Mouse (Mus musculus) ES-E14 (cell line): ENCODE data around the gene Srd5a1. TPM values are rescaled to one million over a fixed set of nuclear protein-coding genes. Genes with fewer than 3 reads are reported as not detected.
A peak's percentile ranks its signal among the peaks of the same experiment; 100 is the strongest.

Experiments used
- DNase-seq: peaks from one replicate; pipeline ENCODE4 v3.0.0-alpha.2; 2013; ENCODE audit warnings: low read depth, low spot score
- H3K27ac ChIP-seq: 2 replicates; pipeline ENCODE4 v1.5.1; 2012; ENCODE audit warnings: low read depth, mild to moderate bottlenecking, low read length, moderate library complexity, mixed read lengths; ENCODE audit not compliant: poor library complexity, insufficient read depth, severe bottlenecking
- H3K36me3 ChIP-seq: 2 replicates; pipeline ENCODE4 v1.6.1; 2012; ENCODE audit warnings: mild to moderate bottlenecking, low read length, moderate library complexity, mixed read lengths; ENCODE audit not compliant: control insufficient read depth, poor library complexity, insufficient read depth, severe bottlenecking
- H3K4me1 ChIP-seq, 2 experiments: fragments of 150-350 bp in 1 of 2; sonication (generic) in 1 of 2; 2 replicates each; pipeline ENCODE4 v1.6.1; 2012; ENCODE audit warnings: low read length in 2 of 2, mild to moderate bottlenecking in 1 of 2, mixed read lengths in 1 of 2; ENCODE audit not compliant: control insufficient read depth in 2 of 2, insufficient read depth in 2 of 2, poor library complexity in 1 of 2
- H3K4me3 ChIP-seq, 2 experiments: fragments of 150-350 bp in 1 of 2; sonication (generic) in 1 of 2; 2 replicates each; pipeline ENCODE4 v1.5.1; 2012; ENCODE audit warnings: low read length in 2 of 2, low read depth in 1 of 2, mild to moderate bottlenecking in 1 of 2, mixed read lengths in 1 of 2; ENCODE audit not compliant: insufficient read depth in 1 of 2, poor library complexity in 1 of 2, severe bottlenecking in 1 of 2
- H3K9ac ChIP-seq: 2 replicates; pipeline ENCODE4 v1.6.1; 2012; ENCODE audit warnings: low read depth, mild to moderate bottlenecking, low read length, mixed read lengths; ENCODE audit not compliant: poor library complexity, insufficient read depth, severe bottlenecking
- H3K9me3 ChIP-seq: fragments of 150-350 bp; sonication (generic); 2 replicates; pipeline ENCODE4 v1.6.1; 2012; ENCODE audit warnings: low read depth, mild to moderate bottlenecking, low read length; ENCODE audit not compliant: control insufficient read depth, insufficient read depth
- CHD2 ChIP-seq: IDR thresholded peaks from 2 replicates; pipeline ENCODE4 v1.6.1; 2014; ENCODE audit warnings: mild to moderate bottlenecking, low read depth, low read length, inconsistent platforms
- HCFC1 ChIP-seq: IDR thresholded peaks from 2 replicates; pipeline ENCODE4 v1.6.1; 2012; ENCODE audit warnings: low read length, inconsistent platforms, borderline replicate concordance; ENCODE audit not compliant: insufficient read depth
- MAFK ChIP-seq: IDR thresholded peaks from 2 replicates; pipeline ENCODE4 v1.6.1; 2014; ENCODE audit warnings: mild to moderate bottlenecking, low read depth, low read length, inconsistent platforms; ENCODE audit not compliant: insufficient read depth
- ZC3H11A ChIP-seq: IDR thresholded peaks from 2 replicates; pipeline ENCODE4 v1.6.1; 2012; ENCODE audit warnings: low read depth, mild to moderate bottlenecking, inconsistent platforms, low read length, borderline replicate concordance
- ZNF384 ChIP-seq: IDR thresholded peaks from 2 replicates; pipeline ENCODE4 v1.6.1; 2012; ENCODE audit warnings: low read depth, low read length, inconsistent platforms
- in situ Hi-C, 2 experiments: fragments of 600-800 bp; cut with MboI; formaldehyde crosslinking; loops; one replicate each; pipeline ENCODE4 v1.15.1; 2025; ENCODE audit warnings: low sequenced_read_pairs in 2 of 2, inconsistent platforms in 1 of 2; ENCODE audit not compliant: unreplicated experiment in 2 of 2
- total RNA-seq: library from RNA; depleted of rRNA; stranded (reverse); fragments of 300-350 nt; gene quantifications from 2 replicates; pipeline ENCODE4 v1.2.3, GENCODE M21; 2012

Srd5a1 gene
- total RNA-seq, 1 experiment, result 11.5 TPM

DNA sequence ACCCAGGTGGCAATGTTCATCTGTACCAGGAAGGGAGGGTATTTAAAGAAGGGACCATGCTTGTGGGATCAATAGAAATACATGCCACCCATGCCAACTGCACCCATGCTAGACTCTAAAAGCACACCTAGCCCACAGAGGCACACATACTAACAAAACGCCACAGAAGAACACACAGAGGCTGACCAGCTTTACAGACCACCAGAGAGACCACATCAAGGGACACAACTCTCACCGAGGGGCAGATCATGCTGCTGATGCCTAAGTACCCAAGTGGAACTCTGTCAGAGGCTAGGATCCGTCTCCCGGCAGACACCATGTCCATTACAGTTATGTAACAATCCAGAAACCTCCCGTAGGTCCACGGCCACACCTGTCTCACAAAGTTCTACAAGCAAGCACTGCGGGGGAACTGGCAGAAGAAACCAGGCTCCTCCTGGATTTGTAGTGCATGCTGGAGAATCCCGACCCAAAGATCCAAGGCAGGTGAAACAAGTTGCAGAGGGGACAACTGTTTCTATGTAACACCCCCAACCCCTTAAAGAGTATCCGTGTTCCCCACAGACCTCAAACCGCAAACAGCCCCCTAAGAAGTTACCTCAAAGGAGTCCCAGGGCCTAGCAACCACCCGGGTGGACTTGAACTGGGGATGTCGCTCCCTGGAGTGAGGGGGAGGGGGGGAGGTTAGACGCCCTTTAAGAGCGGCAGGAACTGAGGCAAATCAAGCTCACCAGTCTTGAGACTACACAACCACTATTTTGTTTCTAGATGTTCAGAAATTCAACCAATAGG, 78.9 kb downstream of the Srd5a1 start:
- H3K9ac ChIP-seq, result 0 out of 2 replicates have a peak overlapping the region, but pooled peaks have one; percentile 12
- no peak for DNase-seq
- TF ChIP-seq MAFK (no peak), CHD2 (no peak), HCFC1 (no peak), ZC3H11A (no peak), ZNF384 (no peak)
- no peak overlapping the region for H3K27ac ChIP-seq
- in situ Hi-C loops, result no loop called here
- peaks cover 5% of the 10 kb centered on the region; the same call in 1 of the 2 replicates for H3K36me3 ChIP-seq
- H3K4me1 ChIP-seq, result peaks cover 3 to 16% of the 10 kb centered on the region in 2 experiments; a peak in 2 of 4 replicates
- no peaks in the 10 kb centered on the region for H3K9me3 ChIP-seq
- peak overlapping the region; percentile 73 to 90 for H3K4me3 ChIP-seq

DNA sequence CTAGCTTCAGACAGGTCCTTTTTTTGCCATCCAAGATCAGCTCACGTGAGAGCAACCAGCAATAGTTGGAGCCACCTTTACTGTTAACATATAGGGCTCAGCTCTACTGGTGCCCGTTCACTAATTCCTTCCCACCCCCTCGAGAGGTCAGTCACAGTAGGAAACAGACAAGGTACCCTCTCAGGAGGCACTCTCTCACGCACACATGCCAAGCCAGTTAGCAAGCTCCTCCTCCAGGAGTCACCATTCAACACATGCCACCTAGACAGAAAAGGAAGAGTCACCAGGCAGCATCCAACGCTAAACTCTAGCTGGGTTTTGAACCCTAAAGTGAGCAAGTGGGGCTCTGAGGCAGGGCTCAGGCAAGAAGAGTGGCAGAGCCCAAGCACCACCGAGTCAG, 79.8 kb downstream of the Srd5a1 start:
- Histone ChIP-seq H3K9me3 (no peaks in the 10 kb centered on the region), H3K36me3 (peaks cover 5% of the 10 kb centered on the region; the same call in 1 of the 2 replicates), H3K27ac (no peak overlapping the region), H3K9ac (no peak overlapping the region), H3K4me3 (no peak overlapping the region), H3K4me1 (peaks cover 3 to 16% of the 10 kb centered on the region in 2 experiments; a peak in 2 of 4 replicates)
- no peak for TF ChIP-seq CHD2
- no peak for TF ChIP-seq ZC3H11A
- TF ChIP-seq ZNF384, result no peak
- no peak for TF ChIP-seq MAFK
- TF ChIP-seq HCFC1, result no peak
- no peak for DNase-seq
- in situ Hi-C loops, result no loop called here

DNA sequence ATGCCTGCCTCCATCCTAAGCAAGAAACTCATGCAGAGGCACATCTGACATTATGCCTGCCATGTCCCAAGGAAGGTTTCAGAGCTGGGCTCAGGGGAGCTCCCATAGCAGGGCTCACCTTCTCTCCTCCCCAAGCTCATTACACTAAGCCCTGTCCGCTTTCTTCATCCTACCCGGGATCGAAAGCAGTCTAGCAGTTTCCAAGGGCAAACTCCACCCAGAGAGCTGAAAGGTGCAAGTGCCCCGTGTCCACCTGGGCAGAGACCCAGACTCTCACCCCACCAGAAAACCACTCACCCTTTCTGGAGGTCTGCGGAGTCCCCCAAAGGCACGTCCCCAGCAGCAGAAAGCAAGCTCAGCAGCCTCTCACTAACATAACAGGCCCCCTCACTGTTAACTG, 80.3 kb downstream of the Srd5a1 start:
- DNase-seq, result no peak
- no peaks in the 10 kb centered on the region for H3K9me3 ChIP-seq
- peaks cover 3 to 14% of the 10 kb centered on the region in 2 experiments; a peak in 2 of 4 replicates for H3K4me1 ChIP-seq
- H3K9ac ChIP-seq, result no peak overlapping the region
- in situ Hi-C loops, result no loop called here
- TF ChIP-seq CHD2 (no peak), ZC3H11A (no peak), HCFC1 (no peak)
- no peak overlapping the region for H3K4me3 ChIP-seq
- H3K27ac ChIP-seq, result no peak overlapping the region
- H3K36me3 ChIP-seq, result peaks cover 5% of the 10 kb centered on the region; the same call in 1 of the 2 replicates

DNA sequence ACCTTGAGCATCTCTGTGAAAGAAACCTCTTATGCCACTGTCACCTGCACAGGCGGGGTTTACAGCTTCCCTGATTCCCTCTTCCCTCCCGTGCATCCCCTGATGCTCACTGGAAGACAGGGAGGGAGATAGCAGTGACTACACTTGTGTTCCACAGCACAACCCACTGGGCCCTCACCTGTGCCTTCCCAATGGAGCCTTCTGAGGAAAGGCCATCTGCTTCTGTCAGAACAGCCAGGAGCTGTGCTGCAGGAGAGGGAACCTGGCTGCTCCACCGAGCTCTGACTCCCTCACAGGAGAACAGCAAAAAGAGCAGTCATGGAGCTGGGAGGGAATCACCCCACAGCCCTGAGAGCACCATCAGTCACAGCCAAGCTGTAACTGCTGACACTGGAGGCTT, 81.1 kb downstream of the Srd5a1 start:
- DNase-seq, result no peak
- H3K9me3 ChIP-seq, result no peaks in the 10 kb centered on the region
- TF ChIP-seq ZC3H11A (no peak), MAFK (no peak), HCFC1 (no peak), ZNF384 (no peak), CHD2 (no peak)
- H3K27ac ChIP-seq, result no peak overlapping the region
- in situ Hi-C loops, result no loop called here
- no peak overlapping the region for H3K9ac ChIP-seq
- no peak overlapping the region for H3K4me3 ChIP-seq
- H3K4me1 ChIP-seq, result peaks cover 5 to 11% of the 10 kb centered on the region in 2 experiments; a peak in 2 of 4 replicates
- H3K36me3 ChIP-seq, result peaks cover 5% of the 10 kb centered on the region; the same call in 1 of the 2 replicates
